Mouse (Mus musculus): ENCODE data around the gene Slc8b1.

DNA sequence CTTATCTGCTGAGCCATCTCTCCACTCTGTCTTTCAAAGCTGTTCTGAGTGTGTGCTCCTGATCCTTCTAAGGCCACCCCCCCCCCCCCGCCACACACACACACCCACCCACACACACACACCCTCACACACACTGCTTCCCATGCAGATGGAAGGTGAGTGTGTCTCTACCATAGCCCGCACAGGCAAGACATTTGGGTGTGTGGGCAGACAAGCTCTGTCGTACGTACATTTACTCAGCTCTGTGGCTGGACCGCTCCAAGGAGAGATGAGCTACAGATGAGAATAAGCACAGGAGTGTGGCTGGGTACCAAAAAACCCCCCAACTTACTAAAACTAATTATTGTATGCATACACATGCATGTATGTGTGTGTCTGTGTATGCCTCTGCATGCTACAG, 39.7 kb downstream of the Slc8b1 start:
- TF ChIP-seq ZC3H11A (IDR thresholded peaks at IDR 0.05; ENCODE audit: borderline replicate concordance, low read depth, low read length), result no peak
- TF ChIP-seq CHD2 (IDR thresholded peaks at IDR 0.05; ENCODE audit: low read depth, low read length), result no peak
